Mouse (Mus musculus) embryonic facial prominence, embryonic 14.5 days (tissue): ENCODE measurements around the gene Mapk8ip3. TPM values are rescaled to one million over a fixed set of nuclear protein-coding genes. Genes with fewer than 3 reads are reported as not detected.
"Not testable (repeated sequence)": the region's sequence is repeated elsewhere in the genome, so short reads cannot be mapped to it uniquely, and the experiment has no call there.

Source experiments
- ATAC-seq: fragments of 200-750 bp; cut with Nextera tagmentation; 2 replicates; pipeline ENCODE4 v1.8.0; 2017; ENCODE audit warnings: low read depth, moderate number of reproducible peaks, moderate TSS enrichment
- DNase-seq: peaks from one replicate; pipeline ENCODE4 v3.0.0-alpha.2; 2015; ENCODE audit warnings: low spot score
- H3K27ac ChIP-seq: fragments of 300-500 bp; sonication (generic); replicated peaks from 2 replicates; pipeline ENCODE4 v1.5.1; 2014; ENCODE audit warnings: low read depth, mild to moderate bottlenecking, low read length, moderate library complexity
- H3K27me3 ChIP-seq: fragments of 300-500 bp; sonication (generic); replicated peaks from 2 replicates; pipeline ENCODE4 v1.6.1; 2014; ENCODE audit warnings: low read length; ENCODE audit not compliant: control insufficient read depth, insufficient read depth
- H3K36me3 ChIP-seq: fragments of 300-500 bp; sonication (generic); 2 replicates; pipeline ENCODE4 v1.6.1; 2014; ENCODE audit warnings: low read length, mixed read lengths; ENCODE audit not compliant: control insufficient read depth, insufficient read depth
- H3K4me1 ChIP-seq: fragments of 300-500 bp; sonication (generic); 2 replicates; pipeline ENCODE4 v1.6.1; 2014; ENCODE audit warnings: antibody characterized with exemption, low read length; ENCODE audit not compliant: control insufficient read depth, insufficient read depth
- H3K4me2 ChIP-seq: fragments of 300-500 bp; sonication (generic); 2 replicates; pipeline ENCODE4 v1.6.1; 2014; ENCODE audit warnings: low read depth, mild to moderate bottlenecking, low read length, moderate library complexity, mixed read lengths
- H3K4me3 ChIP-seq: fragments of 300-500 bp; sonication (generic); 2 replicates; pipeline ENCODE4 v1.5.1; 2014; ENCODE audit warnings: low read depth, mild to moderate bottlenecking, low read length
- H3K9ac ChIP-seq: fragments of 300-500 bp; sonication (generic); 2 replicates; pipeline ENCODE4 v1.6.1; 2014; ENCODE audit warnings: low read depth, mild to moderate bottlenecking, low read length, moderate library complexity, mixed read lengths
- H3K9me3 ChIP-seq: fragments of 300-500 bp; sonication (generic); 2 replicates; pipeline ENCODE4 v1.6.1; 2016; ENCODE audit warnings: low read length; ENCODE audit not compliant: control insufficient read depth
- WGBS: fragments of 180-500 bp; shearing (Covaris S2); extraction: QIAGEN DNeasy Blood & Tissue Kit; methylation state at CpG from one replicate; pipeline ENCODE4 v1.1.7; 2014; 5-methylcytosine and 5-hydroxymethylcytosine counted together
- polyA plus RNA-seq: library from polyadenylated mRNA; unstranded; fragments of >200 nt; fragmentation: Nextera tagmentation; extraction: Ambion mirVana; gene quantifications from 2 replicates; pipeline ENCODE4 v1.2.1, GENCODE M21; 2014

Mapk8ip3 gene
- polyA plus RNA-seq, 1 experiment from 2014 or later, result 34.6 TPM

GRCm38 (mm10) chr17:24943589-24943988 lies 6.8 kb upstream of the Mapk8ip3 start:
- not testable (repeated sequence) for H3K27me3 ChIP-seq, H3K27ac ChIP-seq, H3K9ac ChIP-seq, H3K9me3 ChIP-seq, H3K4me2 ChIP-seq, H3K4me1 ChIP-seq, H3K4me3 ChIP-seq, ATAC-seq, DNase-seq
- peaks cover 49% of the 10 kb centered on the region for H3K36me3 ChIP-seq
- 89% methylated on average over 1 of the region's 1 CpGs for WGBS

GRCm38 (mm10) chr17:24943036-24943435 lies 6.3 kb upstream of the Mapk8ip3 start:
- no peak overlapping the region for H3K27ac ChIP-seq
- WGBS, result 88% methylated on average over 7 of the region's 7 CpGs
- no peaks in the 10 kb centered on the region for H3K27me3 ChIP-seq
- DNase-seq (no peak), ATAC-seq (no peak)
- H3K36me3 ChIP-seq, result peaks cover 43% of the 10 kb centered on the region
- H3K9me3 ChIP-seq, result no peaks in the 10 kb centered on the region
- H3K9ac ChIP-seq, result no peak overlapping the region
- H3K4me1 ChIP-seq, result no peaks in the 10 kb centered on the region
- no peak overlapping the region for H3K4me2 ChIP-seq
- H3K4me3 ChIP-seq, result no peak overlapping the region

- 0 out of 2 replicates have a peak, but pooled peaks have one; percentile 74 for ATAC-seq
- not testable (repeated sequence) for H3K9me3 ChIP-seq, DNase-seq, H3K9ac ChIP-seq, H3K4me2 ChIP-seq, H3K27me3 ChIP-seq, H3K4me1 ChIP-seq, H3K4me3 ChIP-seq, H3K27ac ChIP-seq
- 21% methylated on average over 2 of the region's 2 CpGs for WGBS
- H3K36me3 ChIP-seq, result peaks cover 37% of the 10 kb centered on the region
Observed at GRCm38 (mm10) chr17:24942453-24942852, 5.7 kb upstream of the Mapk8ip3 start.

- Histone ChIP-seq H3K4me1 (peaks cover 8% of the 10 kb centered on the region; the same call in 1 of the 2 replicates), H3K4me2 (peak overlapping the region; percentile 88), H3K4me3 (peak overlapping the region; percentile 96), H3K9ac (peak overlapping the region; percentile 93), H3K36me3 (peaks cover 14% of the 10 kb centered on the region; the same call in 1 of the 2 replicates), H3K27me3 (no peaks in the 10 kb centered on the region), H3K27ac (peak overlapping the region; percentile 85), H3K9me3 (no peaks in the 10 kb centered on the region)
- no peak for DNase-seq
- ATAC-seq, result no peak; the same call in 1 of the 2 replicates
- 43% methylated on average over 6 of the region's 6 CpGs for WGBS
Observed at GRCm38 (mm10) chr17:24937266-24937665, 489 bp upstream of the Mapk8ip3 start.

- Histone ChIP-seq H3K9me3 (no peaks in the 10 kb centered on the region), H3K4me1 (peaks cover 8% of the 10 kb centered on the region; the same call in 1 of the 2 replicates), H3K9ac (peak overlapping the region; percentile 93), H3K4me3 (peak overlapping the region; percentile 96), H3K36me3 (peaks cover 23% of the 10 kb centered on the region; the same call in 1 of the 2 replicates), H3K4me2 (peak overlapping the region; percentile 88), H3K27me3 (no peaks in the 10 kb centered on the region), H3K27ac (no peak overlapping the region)
- no peak for ATAC-seq
- DNase-seq, result no peak
Observed at GRCm38 (mm10) chr17:24935666-24936065, 1.1 kb downstream of the Mapk8ip3 start.

- Histone ChIP-seq H3K27ac (no peak overlapping the region), H3K4me2 (peak overlapping the region; percentile 88; the same call in 1 of the 2 replicates), H3K4me3 (0 out of 2 replicates have a peak overlapping the region, but pooled peaks have one; percentile 96), H3K27me3 (no peaks in the 10 kb centered on the region), H3K9ac (peak overlapping the region; percentile 93), H3K9me3 (no peaks in the 10 kb centered on the region), H3K4me1 (peaks cover 8% of the 10 kb centered on the region; the same call in 1 of the 2 replicates), H3K36me3 (peaks cover 23% of the 10 kb centered on the region; the same call in 1 of the 2 replicates)
- ATAC-seq (no peak), DNase-seq (no peak)
- WGBS, result 76% methylated on average over 4 of the region's 4 CpGs
Observed at GRCm38 (mm10) chr17:24934926-24935325, 1.9 kb downstream of the Mapk8ip3 start.

GRCm38 (mm10) chr17:24933163-24933562 lies 3.6 kb downstream of the Mapk8ip3 start:
- peaks cover 8% of the 10 kb centered on the region; the same call in 1 of the 2 replicates for H3K4me1 ChIP-seq
- peaks cover 23% of the 10 kb centered on the region; the same call in 1 of the 2 replicates for H3K36me3 ChIP-seq
- no peak overlapping the region for H3K4me2 ChIP-seq
- 75% methylated on average over 4 of the region's 4 CpGs for WGBS
- H3K9me3 ChIP-seq, result no peaks in the 10 kb centered on the region
- H3K27ac ChIP-seq, result no peak overlapping the region
- no peak overlapping the region for H3K9ac ChIP-seq
- H3K4me3 ChIP-seq, result no peak overlapping the region
- DNase-seq, result peak; percentile 11
- no peak for ATAC-seq
- no peaks in the 10 kb centered on the region for H3K27me3 ChIP-seq

- H3K36me3 ChIP-seq, result peaks cover 29% of the 10 kb centered on the region
- ATAC-seq (no peak), DNase-seq (no peak)
- H3K27me3 ChIP-seq, result no peaks in the 10 kb centered on the region
- H3K9me3 ChIP-seq, result no peaks in the 10 kb centered on the region
- whole genome bisulfite sequencing, result 89% methylated on average over 4 of the region's 4 CpGs
- peaks cover 8% of the 10 kb centered on the region; the same call in 1 of the 2 replicates for H3K4me1 ChIP-seq
- H3K27ac ChIP-seq, result no peak overlapping the region
- H3K4me2 ChIP-seq, result no peak overlapping the region
- no peak overlapping the region for H3K4me3 ChIP-seq
- H3K9ac ChIP-seq, result no peak overlapping the region
Observed at GRCm38 (mm10) chr17:24932431-24932830, 4.3 kb downstream of the Mapk8ip3 start.

- H3K9ac ChIP-seq, result no peak overlapping the region
- H3K9me3 ChIP-seq, result no peaks in the 10 kb centered on the region
- 100% methylated on average over 1 of the region's 1 CpGs for WGBS
- H3K4me2 ChIP-seq, result no peak overlapping the region
- peaks cover 54% of the 10 kb centered on the region for H3K36me3 ChIP-seq
- ATAC-seq, result no peak
- H3K27me3 ChIP-seq, result no peaks in the 10 kb centered on the region
- no peaks in the 10 kb centered on the region for H3K4me1 ChIP-seq
- H3K27ac ChIP-seq, result no peak overlapping the region
- no peak for DNase-seq
- no peak overlapping the region for H3K4me3 ChIP-seq
Observed at GRCm38 (mm10) chr17:24929506-24929905, 7.3 kb downstream of the Mapk8ip3 start.
